Mouse (Mus musculus) frontal cortex, postnatal 14 days (tissue): ENCODE data around the gene Arid3b.

ENCODE experiments used
- DNase-seq, 2 experiments: peaks; one replicate each; pipeline ENCODE4 v3.0.0; 2022; ENCODE audit warnings: low spot score in 2 of 2

Arid3b gene

GRCm38 (mm10) chr9:57748137-57748536 is 88.5 kb downstream of the Arid3b start:
- DNase-seq = no peak

DNA sequence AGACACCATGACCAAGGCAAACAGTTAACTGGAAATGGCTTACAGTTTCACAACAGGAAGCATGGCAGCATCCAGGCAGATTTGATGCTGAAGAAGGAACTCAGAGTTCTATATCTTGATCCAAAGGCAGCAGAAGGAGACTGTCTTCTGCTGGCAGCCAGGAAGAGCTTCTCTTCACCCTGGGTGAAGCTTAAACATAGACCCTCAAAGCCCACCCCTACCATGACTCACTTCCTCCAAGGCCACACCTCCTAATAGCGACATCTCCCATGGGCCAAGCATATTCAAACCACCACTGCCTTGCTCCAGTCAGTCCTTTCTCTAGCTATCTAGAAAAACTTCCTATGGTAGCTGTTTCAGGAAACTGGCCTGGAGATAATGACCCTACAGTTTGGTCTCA is 89.5 kb downstream of the Arid3b start:
- no peak for DNase-seq

- DNase-seq = no peak
These were observed 92.0 kb downstream of the Arid3b start for GRCm38 (mm10) chr9:57744462-57745091.
